Mouse (Mus musculus): ENCODE data around the gene Celf2.

- TF ChIP-seq HCFC1 (IDR thresholded peaks at IDR 0.05; ENCODE audit: borderline replicate concordance, insufficient read depth, low read length) (no peak), MAFK (IDR thresholded peaks at IDR 0.05; ENCODE audit: insufficient read depth, low read depth, low read length) (no peak), CHD2 (IDR thresholded peaks at IDR 0.05; ENCODE audit: low read depth, low read length) (no peak)
These were observed 540.1 kb downstream of the Celf2 start for GRCm38 (mm10) chr2:6969228-6969627.

Measured in ES-E14 (cell line).